Mouse (Mus musculus) right cerebral cortex, postnatal 10 days (tissue): ENCODE measurements at regions not wholly inside any gene's neighbourhood (a gene's known extent, or its start where the extent isn't known, plus 50 kb on each side); places are given as distances from the start of the nearest gene placed in this dataset.

Source experiments
- DNase-seq, 2 experiments: peaks; one replicate each; pipeline ENCODE4 v3.0.0; 2021; ENCODE audit warnings: low spot score in 2 of 2

GRCm38 (mm10) chr14:28626951-28627350, 122.4 kb downstream of the Wnt5a start:
- no peak for DNase-seq

GRCm38 (mm10) chr14:28635175-28635574, 130.6 kb downstream of the Wnt5a start:
- no peak for DNase-seq

- DNase-seq, result no peak
Measured at GRCm38 (mm10) chr14:28639056-28639455, 134.5 kb downstream of the Wnt5a start.

GRCm38 (mm10) chr14:28645807-28646206, 141.3 kb downstream of the Wnt5a start:
- DNase-seq, result no peak

GRCm38 (mm10) chr14:28649411-28649810, 144.9 kb downstream of the Wnt5a start:
- DNase-seq, result no peak

- DNase-seq, result no peak
Measured at GRCm38 (mm10) chr14:28653059-28653930, 148.7 kb downstream of the Wnt5a start.

GRCm38 (mm10) chr14:28657216-28657615, 152.7 kb downstream of the Wnt5a start:
- no peak for DNase-seq

GRCm38 (mm10) chr14:28660872-28661588, 156.5 kb downstream of the Wnt5a start:
- peak in 1 of 2 experiments; percentile 27 for DNase-seq

- DNase-seq, result no peak
Measured at GRCm38 (mm10) chr14:28663316-28663715, 158.8 kb downstream of the Wnt5a start.

- DNase-seq, result no peak
Measured at GRCm38 (mm10) chr14:28664121-28664520, 159.6 kb downstream of the Wnt5a start.

GRCm38 (mm10) chr14:28675476-28675875, 170.9 kb downstream of the Wnt5a start:
- peak; percentile 80 to 82 for DNase-seq

- peak; percentile 58 to 63 for DNase-seq
Measured at GRCm38 (mm10) chr14:28699780-28700179, 195.2 kb downstream of the Wnt5a start.

- no peak for DNase-seq
Measured at GRCm38 (mm10) chr14:28704729-28705128, 200.2 kb downstream of the Wnt5a start.

GRCm38 (mm10) chr14:28714598-28714997, 210.0 kb downstream of the Wnt5a start:
- no peak for DNase-seq

- no peak for DNase-seq
Measured at GRCm38 (mm10) chr14:28720545-28720944, 216.0 kb downstream of the Wnt5a start.

GRCm38 (mm10) chr14:28725666-28726065, 221.1 kb downstream of the Wnt5a start:
- DNase-seq, result no peak

GRCm38 (mm10) chr14:28733496-28733895, 228.9 kb downstream of the Wnt5a start:
- no peak for DNase-seq

- DNase-seq, result no peak
Measured at GRCm38 (mm10) chr14:28735446-28735845, 230.9 kb downstream of the Wnt5a start.

- no peak for DNase-seq
Measured at GRCm38 (mm10) chr14:28740076-28740475, 235.5 kb downstream of the Wnt5a start.

- DNase-seq, result no peak
Measured at GRCm38 (mm10) chr14:28741418-28741817, 236.9 kb downstream of the Wnt5a start.

GRCm38 (mm10) chr14:28743673-28744072, 239.1 kb downstream of the Wnt5a start:
- DNase-seq, result no peak

- peak; percentile 29 for DNase-seq
Measured at GRCm38 (mm10) chr14:28750301-28750700, 245.8 kb downstream of the Wnt5a start.

GRCm38 (mm10) chr14:28765201-28765600, 252.8 kb upstream of the Lrtm1 start:
- no peak for DNase-seq
